Mouse (Mus musculus) right cerebral cortex, postnatal 36 days (tissue): ENCODE measurements around the gene Stard3.
A peak's percentile ranks its signal among the peaks of the same experiment; 100 is the strongest.

Experiments
- DNase-seq, 2 experiments: peaks; one replicate each; pipeline ENCODE4 v3.0.0; 2022; ENCODE audit warnings: low spot score in 2 of 2, mixed read lengths in 1 of 2

The Stard3 gene

GRCm38 (mm10) chr11:98397946-98398345 is 39.8 kb downstream of the Stard3 start:
- DNase-seq = no peak

DNA sequence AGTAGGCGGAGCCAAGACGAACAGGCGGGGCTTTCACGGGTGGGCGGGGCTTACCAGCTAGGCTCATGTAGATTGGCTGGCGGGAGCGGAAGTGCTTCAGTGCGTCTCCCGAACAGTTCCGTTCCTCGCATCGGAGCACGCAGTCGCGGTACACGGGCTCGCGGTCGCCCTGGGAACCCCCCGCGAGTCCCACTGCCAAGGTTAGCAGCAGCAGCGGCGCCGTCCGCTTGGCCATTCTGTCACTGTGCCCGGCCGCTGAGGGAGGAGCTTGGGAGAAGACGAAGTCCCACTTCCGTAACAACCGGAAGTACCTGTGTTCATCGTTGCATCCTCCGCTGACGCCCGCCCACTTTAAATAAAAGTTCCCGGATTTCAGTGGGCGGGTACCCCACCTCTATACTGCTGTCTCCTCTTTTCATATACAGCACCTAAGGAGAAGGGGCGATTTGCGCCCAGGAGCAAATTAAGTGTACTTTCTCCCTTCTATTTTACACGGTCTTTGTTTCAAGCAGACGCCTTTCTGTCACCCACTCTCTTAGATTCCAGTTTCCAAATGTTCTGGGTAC is 42.1 kb downstream of the Stard3 start, which contains the start of gene Pgap3:
Gene Pgap3 (minus strand): TSS at position 330 of the 566 bp plus-strand sequence.
- DNase-seq = peak; percentile 87 to 88

DNA sequence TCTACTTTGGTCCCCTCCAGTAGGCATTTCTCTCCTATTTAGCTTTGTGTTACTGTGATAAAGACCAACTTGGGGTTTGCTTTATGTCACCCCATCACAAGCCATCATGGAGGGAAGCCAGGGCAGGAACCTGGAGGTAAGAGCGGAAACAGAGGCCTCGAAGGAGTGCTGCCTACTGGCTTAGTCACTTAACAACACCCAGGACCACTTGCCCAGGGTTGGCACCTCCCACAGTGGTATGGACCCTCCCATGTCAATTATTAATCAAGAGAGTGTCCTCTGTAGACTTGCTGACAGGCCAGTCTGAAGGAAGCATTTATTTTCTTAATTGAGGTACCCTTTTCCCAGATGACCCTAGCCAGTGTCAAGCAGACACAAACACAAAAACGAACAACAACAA is 42.6 kb downstream of the Stard3 start:
- no peak for DNase-seq

- DNase-seq = no peak
Measured at GRCm38 (mm10) chr11:98406621-98407020, 48.5 kb downstream of the Stard3 start.

- no peak for DNase-seq
Measured at GRCm38 (mm10) chr11:98408872-98409271, 50.7 kb downstream of the Stard3 start.

- no peak for DNase-seq
Measured at GRCm38 (mm10) chr11:98409341-98409822, 51.2 kb downstream of the Stard3 start.

DNA sequence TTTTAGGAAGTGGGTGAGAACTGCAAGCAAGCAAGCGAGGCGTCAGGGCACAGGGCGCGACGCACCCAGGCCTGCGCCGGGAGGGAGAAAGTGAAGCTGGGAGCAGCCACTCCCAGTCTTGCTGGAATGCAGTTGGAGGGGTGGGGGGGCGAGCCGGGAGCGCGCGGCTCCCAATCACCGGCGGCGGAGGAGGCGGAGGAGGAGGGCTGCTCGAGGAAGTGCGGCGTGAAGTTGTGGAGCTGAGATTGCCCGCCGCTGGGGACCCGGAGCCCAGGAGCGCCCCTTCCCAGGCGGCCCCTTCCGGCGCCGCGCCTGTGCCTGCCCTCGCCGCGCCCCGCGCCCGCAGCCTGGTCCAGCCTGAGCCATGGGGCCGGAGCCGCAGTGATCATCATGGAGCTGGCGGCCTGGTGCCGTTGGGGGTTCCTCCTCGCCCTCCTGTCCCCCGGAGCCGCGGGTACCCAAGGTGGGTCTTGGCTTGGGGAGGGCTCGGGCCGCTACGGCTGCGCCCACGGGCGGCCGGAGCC is 54.2 kb downstream of the Stard3 start, which contains the start of gene Erbb2:
Gene Erbb2 (plus strand): TSS at position 198 of the 524 bp plus-strand sequence.
- DNase-seq = no peak

DNA sequence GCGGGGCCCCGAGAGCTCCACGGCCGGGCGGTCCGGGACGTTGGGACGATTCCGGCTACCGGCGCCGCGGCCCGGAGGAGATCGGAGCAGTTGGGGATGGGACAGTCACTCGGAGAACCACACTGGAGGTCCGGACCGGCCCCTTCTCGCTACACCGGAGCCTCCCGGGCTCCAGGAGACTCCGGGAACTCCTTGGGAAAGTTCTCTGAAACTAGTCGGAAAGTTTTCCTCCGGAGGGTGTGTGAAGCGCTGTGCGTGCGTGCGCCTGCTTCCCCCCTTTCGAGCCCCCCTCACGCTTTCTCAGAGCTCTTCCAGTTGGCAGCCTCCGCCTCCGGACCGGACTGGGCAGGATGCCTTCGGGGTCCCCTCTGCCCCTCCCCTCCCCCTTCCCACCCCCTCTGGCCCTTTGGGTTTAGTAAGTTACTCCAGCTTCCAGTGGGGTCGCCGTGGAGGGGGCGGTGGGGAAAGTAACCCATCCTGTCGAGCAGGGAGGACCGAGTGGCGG is 54.7 kb downstream of the Stard3 start:
- DNase-seq = no peak

DNA sequence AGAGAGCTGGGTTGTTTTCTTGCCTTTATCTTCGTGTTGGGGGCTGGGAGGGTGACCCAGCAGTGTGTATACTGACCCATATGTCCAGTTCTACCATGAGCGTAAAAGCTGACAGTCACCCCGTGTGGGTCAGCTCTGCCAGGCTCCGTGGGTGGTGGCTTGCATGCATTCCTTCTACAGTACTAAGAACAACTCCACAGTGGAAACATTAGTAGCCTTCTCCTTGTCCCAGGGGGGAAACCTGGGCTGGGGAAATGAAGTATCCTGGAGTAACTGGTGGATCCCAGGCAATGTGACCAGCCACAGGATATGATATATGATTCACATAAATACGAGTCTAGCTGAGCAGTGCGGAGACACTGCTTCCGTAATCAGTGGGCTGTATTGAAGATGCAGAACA is 55.6 kb downstream of the Stard3 start:
- DNase-seq = no peak

GRCm38 (mm10) chr11:98414162-98414561 is 56.0 kb downstream of the Stard3 start:
- DNase-seq = no peak

DNA sequence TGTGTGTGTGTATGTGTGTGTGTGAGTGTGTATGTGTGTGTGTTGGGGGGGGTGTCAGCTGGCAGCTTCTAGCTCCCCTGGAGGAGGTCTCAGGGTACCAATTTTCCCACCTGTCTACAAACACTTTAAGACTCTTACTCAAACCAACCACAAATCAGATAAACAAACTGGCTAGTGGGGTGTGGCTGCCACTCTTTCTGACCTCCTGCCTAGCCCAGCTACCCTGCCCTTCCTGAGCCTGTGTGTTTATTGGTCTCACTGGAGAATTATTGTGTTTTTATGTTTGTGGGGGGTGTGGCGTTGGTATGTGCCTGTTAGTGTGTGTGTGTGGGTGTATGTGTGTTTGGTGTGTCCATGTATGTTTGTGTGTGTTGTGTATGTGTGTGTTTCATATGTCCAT is 58.9 kb downstream of the Stard3 start:
- DNase-seq = no peak

GRCm38 (mm10) chr11:98418273-98418672 is 60.1 kb downstream of the Stard3 start:
- DNase-seq = no peak

GRCm38 (mm10) chr11:98418939-98419547 is 60.9 kb downstream of the Stard3 start:
- no peak for DNase-seq

- no peak for DNase-seq
Measured at GRCm38 (mm10) chr11:98426592-98426991, 68.4 kb downstream of the Stard3 start.

DNA sequence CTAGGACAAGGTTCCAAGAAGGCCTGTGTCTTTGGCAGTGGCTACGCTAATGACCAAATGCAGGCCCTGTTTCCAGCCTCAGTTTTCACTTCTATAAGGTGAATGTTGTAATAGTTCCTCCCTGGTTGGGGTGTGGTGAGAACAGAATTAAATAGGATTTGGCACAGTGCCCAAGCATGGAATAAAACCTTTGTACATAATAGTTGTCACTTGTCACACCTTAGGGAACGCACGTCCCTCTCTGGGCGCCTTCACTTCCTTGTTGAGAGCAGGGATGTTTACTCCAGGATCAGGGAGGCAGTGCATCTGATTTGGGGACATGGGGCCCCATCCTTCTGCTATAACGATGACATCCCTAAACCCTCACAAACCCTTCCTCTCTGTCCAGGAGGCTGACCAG is 70.3 kb downstream of the Stard3 start:
- no peak for DNase-seq
